Mouse (Mus musculus): ENCODE results near the gene Terf2. TPM values are rescaled to one million over a fixed set of nuclear protein-coding genes. Genes with fewer than 3 reads are reported as not detected.

The Terf2 gene
- polyA plus RNA-seq, 1 experiment: 1.4 TPM

DNA sequence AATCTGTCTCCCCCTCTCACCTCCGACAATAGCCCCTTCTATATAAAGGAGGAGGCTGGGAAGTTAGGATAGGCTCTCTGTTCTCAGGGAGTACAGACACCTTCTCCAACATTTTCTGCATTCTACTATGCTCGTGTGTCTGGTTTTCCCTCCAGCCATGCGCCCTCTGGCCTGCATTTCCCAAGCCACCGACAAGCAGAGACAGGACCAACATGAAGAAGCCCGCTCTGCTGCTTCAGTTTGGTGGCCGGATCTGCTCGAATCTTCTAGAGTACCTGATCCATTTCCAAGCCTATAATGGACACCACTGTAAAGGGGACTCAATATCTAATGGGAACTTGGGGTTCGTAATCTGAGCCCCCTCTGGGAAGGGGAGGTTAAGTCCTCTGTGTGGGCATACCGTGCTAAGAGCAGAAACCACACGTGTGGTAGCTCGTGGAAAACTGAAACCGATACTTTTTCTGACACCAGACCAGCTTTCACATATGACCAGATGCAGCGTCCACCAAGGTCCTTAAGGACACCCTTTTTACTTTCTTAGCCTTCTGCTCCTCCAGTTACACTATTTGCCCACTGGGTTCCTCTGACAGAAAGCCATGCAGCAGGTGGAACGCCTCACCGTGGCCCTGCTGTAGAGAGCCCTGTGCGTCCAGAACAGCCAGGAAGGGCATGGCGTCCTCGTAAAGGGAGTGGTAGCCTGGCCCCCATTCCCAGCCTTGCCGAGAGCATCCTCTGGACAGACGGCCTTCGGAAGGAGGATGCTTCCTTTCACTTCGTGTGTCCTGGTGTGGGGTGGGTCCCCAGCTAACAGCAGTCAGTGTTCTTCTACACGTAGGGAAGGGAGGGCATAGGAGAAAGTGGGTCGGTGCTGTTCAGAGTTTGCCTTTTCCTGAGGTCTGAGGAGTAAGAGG lies 36.5 kb upstream of the Terf2 start:
- no peaks in the 10 kb centered on the region for H3K36me3 ChIP-seq (ENCODE audit: control insufficient read depth)
- no peaks in the 10 kb centered on the region for H3K4me1 ChIP-seq (ENCODE audit: control insufficient read depth)
- no peaks in the 10 kb centered on the region for H3K9me3 ChIP-seq (ENCODE audit: control insufficient read depth, low read length)
- H3K4me3 ChIP-seq (replicated peaks): no peak overlapping the region
- no peak for TF ChIP-seq TAL1 (IDR thresholded peaks at IDR 0.05; ENCODE audit: low read length)
- no peak for TF ChIP-seq GATA1 (IDR thresholded peaks at IDR 0.05; ENCODE audit: low read length)
- 0 out of 2 replicates have a peak, but pooled peaks cover 3% of the 10 kb centered on the region for H3K27me3 ChIP-seq (ENCODE audit: control insufficient read depth)

DNA sequence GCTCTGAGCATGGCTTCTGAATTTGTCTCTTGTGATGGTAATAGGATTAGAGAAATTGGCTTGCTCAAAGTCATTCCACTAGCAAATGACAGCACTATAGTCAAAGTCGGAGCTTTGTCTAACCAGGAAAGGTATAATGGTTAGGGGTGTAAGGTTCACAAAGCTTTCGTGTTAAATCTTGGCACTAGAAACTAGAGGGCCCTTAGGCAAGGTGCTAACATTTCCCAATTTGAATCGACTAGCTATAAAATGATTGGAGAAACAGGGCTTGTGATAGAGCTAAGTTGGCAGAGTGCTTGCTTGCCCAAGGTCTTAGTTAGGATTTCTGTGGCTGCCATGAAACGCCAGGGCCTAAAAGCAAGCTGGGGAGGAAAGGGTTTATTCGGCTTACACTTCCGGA lies 33.7 kb upstream of the Terf2 start:
- Histone ChIP-seq H3K9me3 (ENCODE audit: control insufficient read depth, low read length) (no peaks in the 10 kb centered on the region), H3K4me1 (ENCODE audit: control insufficient read depth) (no peaks in the 10 kb centered on the region), H3K36me3 (ENCODE audit: control insufficient read depth) (no peaks in the 10 kb centered on the region), H3K4me3 (replicated peaks) (no peak overlapping the region), H3K27me3 (ENCODE audit: control insufficient read depth) (0 out of 2 replicates have a peak, but pooled peaks cover 3% of the 10 kb centered on the region)
- TF ChIP-seq GATA1 (IDR thresholded peaks at IDR 0.05; ENCODE audit: low read length) (no peak), TAL1 (IDR thresholded peaks at IDR 0.05; ENCODE audit: low read length) (no peak)

DNA sequence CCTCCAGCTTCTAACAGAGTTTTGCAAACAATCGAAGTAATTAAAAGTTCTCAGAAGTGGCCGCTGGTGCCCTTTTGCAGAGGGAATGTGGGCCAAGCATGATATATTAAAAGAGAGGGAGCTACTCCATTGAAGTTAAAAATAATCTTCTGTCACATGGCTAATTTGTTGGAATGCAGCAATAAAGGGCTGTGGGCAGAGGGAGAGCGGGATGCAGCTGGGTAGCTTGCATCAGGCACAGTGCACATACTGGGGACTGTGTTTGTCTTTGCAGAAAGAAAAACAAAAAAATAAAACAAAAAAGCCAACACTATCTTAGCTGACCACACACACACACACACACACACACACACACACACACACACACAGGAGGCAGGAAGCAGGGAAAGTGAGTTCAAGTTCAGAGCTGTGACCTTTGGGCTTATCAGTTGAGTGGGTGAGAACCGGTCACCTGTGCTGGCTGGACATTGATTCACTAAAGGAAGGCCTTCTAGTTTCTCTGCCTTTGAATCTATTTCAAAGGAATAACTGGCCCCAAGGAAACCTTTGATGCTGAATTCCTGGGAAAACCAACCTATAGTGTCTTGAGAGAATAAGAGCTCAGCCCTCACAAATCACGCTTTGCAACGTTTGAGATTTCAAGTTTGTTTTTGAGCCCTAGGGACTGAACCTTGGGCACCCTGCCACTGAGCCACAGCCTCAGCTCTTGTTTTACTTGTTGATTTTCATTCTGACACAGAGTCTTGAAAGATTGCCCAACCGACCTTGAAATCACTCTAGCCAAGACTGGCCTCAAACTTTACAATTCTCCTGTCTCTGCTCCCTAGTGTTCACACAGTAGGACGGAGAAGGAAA lies 33.1 kb upstream of the Terf2 start:
- 0 out of 2 replicates have a peak, but pooled peaks cover 3% of the 10 kb centered on the region for H3K27me3 ChIP-seq (ENCODE audit: control insufficient read depth)

DNA sequence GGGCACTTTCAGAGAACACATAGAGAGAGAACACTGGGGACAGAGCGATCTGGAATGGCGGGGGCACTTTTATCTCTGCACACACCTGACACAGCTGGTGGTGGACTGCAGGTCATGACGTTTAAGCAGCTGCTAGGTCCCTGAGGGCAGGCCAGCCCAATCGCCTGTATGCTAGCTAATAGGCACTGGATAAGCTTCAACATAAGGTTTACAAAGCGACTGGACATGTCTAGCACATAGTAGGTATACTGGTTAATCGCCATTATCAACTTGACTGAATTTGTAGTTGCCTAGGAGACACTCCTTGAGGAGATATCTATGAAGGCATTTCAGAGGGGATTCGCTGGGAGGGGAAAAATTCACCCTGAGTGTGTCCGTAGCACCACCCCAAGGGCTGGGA lies 28.0 kb upstream of the Terf2 start:
- Histone ChIP-seq H3K4me1 (ENCODE audit: control insufficient read depth) (no peaks in the 10 kb centered on the region), H3K36me3 (ENCODE audit: control insufficient read depth) (no peaks in the 10 kb centered on the region), H3K4me3 (replicated peaks) (no peak overlapping the region), H3K9me3 (ENCODE audit: control insufficient read depth, low read length) (no peaks in the 10 kb centered on the region), H3K27me3 (ENCODE audit: control insufficient read depth) (no peaks in the 10 kb centered on the region)
- TF ChIP-seq TAL1 (IDR thresholded peaks at IDR 0.05; ENCODE audit: low read length) (no peak), GATA1 (IDR thresholded peaks at IDR 0.05; ENCODE audit: low read length) (no peak)

More for the DNA sequence above, 33.1 kb upstream of the Terf2 start:
- TF ChIP-seq TAL1 (IDR thresholded peaks at IDR 0.05; ENCODE audit: low read length) (no peak), GATA1 (IDR thresholded peaks at IDR 0.05; ENCODE audit: low read length) (no peak)
- no peaks in the 10 kb centered on the region for H3K9me3 ChIP-seq (ENCODE audit: control insufficient read depth, low read length)
- no peak overlapping the region for H3K4me3 ChIP-seq (replicated peaks)
- no peaks in the 10 kb centered on the region for H3K4me1 ChIP-seq (ENCODE audit: control insufficient read depth)
- no peaks in the 10 kb centered on the region for H3K36me3 ChIP-seq (ENCODE audit: control insufficient read depth)

DNA sequence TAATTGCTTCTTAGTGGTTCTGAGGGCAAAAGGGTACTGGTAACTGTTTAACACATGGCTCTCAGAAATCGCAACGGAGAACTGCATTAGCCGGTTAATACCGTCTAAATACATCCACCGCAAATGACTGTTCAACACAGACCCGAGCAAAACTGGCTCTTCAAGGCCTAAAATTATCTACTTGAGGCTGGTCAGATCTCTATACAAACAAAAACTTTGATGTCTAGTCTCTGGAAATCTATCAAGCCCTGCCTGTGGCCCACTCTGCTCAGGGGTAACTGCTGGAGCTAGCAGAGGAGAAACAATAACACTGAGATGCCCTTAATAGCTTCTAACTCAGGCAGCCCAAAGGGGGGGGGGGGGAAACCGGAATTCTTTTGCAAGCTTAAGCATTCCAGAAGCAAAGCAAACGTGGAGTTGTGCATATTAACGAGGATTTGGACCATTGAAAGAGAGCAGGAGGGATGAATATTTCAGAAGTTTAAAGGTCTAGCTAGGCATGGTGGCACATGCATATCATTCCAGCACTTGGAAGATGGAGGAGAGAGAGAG lies 26.8 kb upstream of the Terf2 start:
- H3K36me3 ChIP-seq (ENCODE audit: control insufficient read depth): no peaks in the 10 kb centered on the region
- no peak for TF ChIP-seq GATA1 (IDR thresholded peaks at IDR 0.05; ENCODE audit: low read length)
- no peak for TF ChIP-seq TAL1 (IDR thresholded peaks at IDR 0.05; ENCODE audit: low read length)
- H3K9me3 ChIP-seq (ENCODE audit: control insufficient read depth, low read length): no peaks in the 10 kb centered on the region
- no peaks in the 10 kb centered on the region for H3K4me1 ChIP-seq (ENCODE audit: control insufficient read depth)
- H3K4me3 ChIP-seq (replicated peaks): no peak overlapping the region
- H3K27me3 ChIP-seq (ENCODE audit: control insufficient read depth): no peaks in the 10 kb centered on the region

DNA sequence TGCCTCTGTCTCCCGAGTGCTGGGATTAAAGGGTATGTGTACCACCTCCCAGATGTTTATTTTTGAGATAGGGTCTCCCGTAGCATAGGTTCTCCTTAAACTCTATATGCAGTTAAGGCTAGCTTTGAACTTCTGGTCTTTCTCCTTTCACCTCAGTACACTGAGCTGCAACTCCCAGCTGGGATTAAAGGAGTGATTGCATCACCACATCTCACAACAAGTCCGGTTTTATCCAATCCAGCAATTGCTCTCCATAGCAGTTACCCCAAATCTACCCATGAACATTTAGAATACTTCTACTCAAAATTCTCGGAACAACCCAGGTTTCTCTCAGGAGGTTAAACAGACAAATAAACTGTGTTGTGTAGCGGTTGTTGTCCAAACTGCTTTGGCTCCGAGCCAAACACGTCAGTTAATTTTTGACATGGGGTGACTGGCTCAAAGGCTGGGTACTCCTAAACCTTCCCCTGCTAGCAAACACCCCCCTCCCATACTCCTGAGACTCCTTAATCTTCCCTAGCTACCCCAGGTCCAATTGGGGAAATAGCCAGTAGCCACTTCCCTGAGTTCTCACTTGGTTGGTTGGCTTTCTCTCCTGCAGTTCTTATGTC lies 25.4 kb upstream of the Terf2 start:
- no peak for TF ChIP-seq TAL1 (IDR thresholded peaks at IDR 0.05; ENCODE audit: low read length)
- no peak for TF ChIP-seq GATA1 (IDR thresholded peaks at IDR 0.05; ENCODE audit: low read length)
- H3K36me3 ChIP-seq (ENCODE audit: control insufficient read depth): no peaks in the 10 kb centered on the region
- no peaks in the 10 kb centered on the region for H3K4me1 ChIP-seq (ENCODE audit: control insufficient read depth)
- no peaks in the 10 kb centered on the region for H3K27me3 ChIP-seq (ENCODE audit: control insufficient read depth)
- no peak overlapping the region for H3K4me3 ChIP-seq (replicated peaks)
- H3K9me3 ChIP-seq (ENCODE audit: control insufficient read depth, low read length): no peaks in the 10 kb centered on the region

DNA sequence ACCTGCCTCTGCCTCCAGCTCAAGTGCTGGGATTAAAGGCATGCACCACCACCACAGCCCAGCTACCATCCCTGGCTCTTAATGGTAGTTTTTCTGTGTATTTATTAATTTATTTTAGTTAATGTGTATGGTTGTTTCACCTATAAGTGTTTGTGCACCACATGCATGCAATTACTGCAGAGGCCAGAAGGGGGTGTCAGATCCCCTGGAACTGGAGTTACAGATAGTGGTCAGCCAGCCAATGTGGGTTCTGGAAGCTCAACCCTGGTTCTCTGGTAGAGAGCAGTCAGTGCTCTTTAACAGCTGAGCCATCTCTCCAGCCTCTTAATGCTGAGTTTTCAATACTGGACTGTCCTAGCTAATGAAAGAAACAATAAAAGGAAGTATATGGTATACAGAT lies 24.5 kb upstream of the Terf2 start:
- Histone ChIP-seq H3K9me3 (ENCODE audit: control insufficient read depth, low read length) (no peaks in the 10 kb centered on the region), H3K4me1 (ENCODE audit: control insufficient read depth) (peaks cover 2% of the 10 kb centered on the region; the same call in 1 of the 2 replicates), H3K27me3 (ENCODE audit: control insufficient read depth) (no peaks in the 10 kb centered on the region), H3K36me3 (ENCODE audit: control insufficient read depth) (no peaks in the 10 kb centered on the region), H3K4me3 (replicated peaks) (no peak overlapping the region)
- no peak for TF ChIP-seq GATA1 (IDR thresholded peaks at IDR 0.05; ENCODE audit: low read length)
- TF ChIP-seq TAL1 (IDR thresholded peaks at IDR 0.05; ENCODE audit: low read length): no peak

DNA sequence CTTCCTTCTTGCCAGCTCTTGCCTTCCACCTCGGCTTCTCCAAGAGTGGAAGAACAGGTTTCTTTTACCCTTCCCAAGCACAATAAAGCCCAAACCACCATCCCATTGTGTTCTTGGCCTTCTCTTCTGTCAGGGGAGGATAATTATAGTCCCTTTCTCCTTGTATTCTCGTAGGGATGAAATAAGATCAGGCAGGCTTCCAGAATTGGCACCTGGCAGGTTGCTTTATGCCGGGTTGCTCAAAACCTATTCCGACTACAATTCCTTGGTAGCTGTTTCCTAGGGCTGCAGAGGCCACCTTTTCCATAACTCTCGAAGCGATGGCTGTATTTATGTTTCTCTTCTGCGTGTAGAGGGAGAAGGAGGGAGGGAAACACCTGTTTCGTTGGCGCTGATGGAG lies 23.1 kb upstream of the Terf2 start:
- Histone ChIP-seq H3K4me1 (ENCODE audit: control insufficient read depth) (peaks cover 10% of the 10 kb centered on the region), H3K36me3 (ENCODE audit: control insufficient read depth) (no peaks in the 10 kb centered on the region), H3K9me3 (ENCODE audit: control insufficient read depth, low read length) (no peaks in the 10 kb centered on the region), H3K27me3 (ENCODE audit: control insufficient read depth) (no peaks in the 10 kb centered on the region), H3K4me3 (replicated peaks) (no peak overlapping the region)
- TF ChIP-seq TAL1 (IDR thresholded peaks at IDR 0.05; ENCODE audit: low read length) (no peak), GATA1 (IDR thresholded peaks at IDR 0.05; ENCODE audit: low read length) (no peak)

Data from erythroblast, embryonic 14.5 days (primary cell).